Mouse (Mus musculus) embryonic facial prominence, embryonic 15.5 days (tissue): ENCODE results near the gene Epha3. TPM values are rescaled to one million over a fixed set of nuclear protein-coding genes. Genes with fewer than 3 reads are reported as not detected.

Experiments used
- ATAC-seq: fragments of 200-750 bp; cut with Nextera tagmentation; 2 replicates; pipeline ENCODE4 v1.8.0; 2017; ENCODE audit warnings: low read depth, moderate TSS enrichment; ENCODE audit not compliant: insufficient number of reproducible peaks, low FRiP score, low TSS enrichment
- H3K27ac ChIP-seq: fragments of 300-500 bp; sonication (generic); replicated peaks from 2 replicates; pipeline ENCODE4 v1.5.1; 2015; ENCODE audit warnings: mild to moderate bottlenecking, inconsistent platforms
- H3K27me3 ChIP-seq: fragments of 300-500 bp; sonication (generic); 2 replicates; pipeline ENCODE4 v1.6.1; 2015; ENCODE audit warnings: inconsistent platforms
- H3K36me3 ChIP-seq: fragments of 300-500 bp; sonication (generic); 2 replicates; pipeline ENCODE4 v1.6.1; 2015; ENCODE audit warnings: mild to moderate bottlenecking, inconsistent platforms
- H3K4me1 ChIP-seq: fragments of 300-500 bp; sonication (generic); 2 replicates; pipeline ENCODE4 v1.6.1; 2015; ENCODE audit warnings: inconsistent platforms
- H3K4me2 ChIP-seq: fragments of 300-500 bp; sonication (generic); replicated peaks from 2 replicates; pipeline ENCODE4 v1.6.1; 2015; ENCODE audit warnings: mild to moderate bottlenecking, inconsistent platforms
- H3K4me3 ChIP-seq: fragments of 300-500 bp; sonication (generic); replicated peaks from 2 replicates; pipeline ENCODE4 v1.5.1; 2015; ENCODE audit warnings: mild to moderate bottlenecking, inconsistent platforms
- H3K9ac ChIP-seq: fragments of 300-500 bp; sonication (generic); 2 replicates; pipeline ENCODE4 v1.6.1; 2015; ENCODE audit warnings: inconsistent platforms
- H3K9me3 ChIP-seq: fragments of 300-500 bp; sonication (generic); replicated peaks from 2 replicates; pipeline ENCODE4 v1.6.1; 2016; ENCODE audit warnings: inconsistent platforms
- WGBS: fragments of 180-500 bp; shearing (Covaris S2); methylation state at CpG from one replicate; pipeline ENCODE4 v1.1.7; 2015; 5-methylcytosine and 5-hydroxymethylcytosine counted together
- polyA plus RNA-seq: library from polyadenylated mRNA; unstranded; fragments of >200 nt; fragmentation: Nextera tagmentation; extraction: Ambion mirVana; gene quantifications from 2 replicates; pipeline ENCODE4 v1.2.1, GENCODE M21; 2015

Gene Epha3
- polyA plus RNA-seq, 1 experiment from 2014 or later: 57.4 TPM

DNA sequence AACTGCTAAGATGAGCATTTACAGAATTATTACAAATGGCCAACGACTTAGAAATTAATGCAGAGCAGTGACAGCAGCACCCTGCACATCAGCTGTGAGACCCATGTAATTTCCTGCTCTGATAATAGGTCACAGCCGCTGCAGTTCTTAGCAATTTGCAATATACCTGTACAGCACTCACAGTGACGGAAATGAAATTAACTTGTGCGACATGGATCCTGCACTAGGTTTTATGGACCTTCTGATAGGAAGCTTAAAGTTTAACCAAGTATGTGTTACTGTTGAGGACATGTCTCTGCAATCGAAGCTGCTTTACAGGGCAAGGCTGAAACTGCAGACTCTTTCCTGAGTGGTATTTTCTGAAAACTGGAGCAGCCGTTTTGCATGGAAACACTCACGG is 80.4 kb downstream of the Epha3 start:
- Histone ChIP-seq H3K4me2 (no peak overlapping the region), H3K4me1 (no peaks in the 10 kb centered on the region), H3K4me3 (no peak overlapping the region), H3K27ac (no peak overlapping the region), H3K27me3 (no peaks in the 10 kb centered on the region), H3K9me3 (no peaks in the 10 kb centered on the region), H3K9ac (no peak overlapping the region), H3K36me3 (no peaks in the 10 kb centered on the region)
- 69% methylated on average over 7 of the region's 7 CpGs for WGBS
- ATAC-seq: no peak

- no peaks in the 10 kb centered on the region for H3K36me3 ChIP-seq
- H3K4me1 ChIP-seq: no peaks in the 10 kb centered on the region
- ATAC-seq: no peak
- no peak overlapping the region for H3K9ac ChIP-seq
- H3K27me3 ChIP-seq: no peaks in the 10 kb centered on the region
- no peak overlapping the region for H3K4me2 ChIP-seq
- 56% methylated on average over 1 of the region's 1 CpGs for WGBS
- no peak overlapping the region for H3K4me3 ChIP-seq
- H3K27ac ChIP-seq: no peak overlapping the region
- no peaks in the 10 kb centered on the region for H3K9me3 ChIP-seq
These were observed 81.9 kb downstream of the Epha3 start for GRCm38 (mm10) chr16:63782101-63782500.

- Histone ChIP-seq H3K4me2 (no peak overlapping the region), H3K27ac (no peak overlapping the region), H3K9ac (no peak overlapping the region), H3K9me3 (no peaks in the 10 kb centered on the region), H3K27me3 (no peaks in the 10 kb centered on the region), H3K36me3 (no peaks in the 10 kb centered on the region), H3K4me1 (no peaks in the 10 kb centered on the region), H3K4me3 (no peak overlapping the region)
- no peak for ATAC-seq
- 69% methylated on average over 5 of the region's 5 CpGs for WGBS
These were observed 83.8 kb downstream of the Epha3 start for GRCm38 (mm10) chr16:63780151-63780550.

DNA sequence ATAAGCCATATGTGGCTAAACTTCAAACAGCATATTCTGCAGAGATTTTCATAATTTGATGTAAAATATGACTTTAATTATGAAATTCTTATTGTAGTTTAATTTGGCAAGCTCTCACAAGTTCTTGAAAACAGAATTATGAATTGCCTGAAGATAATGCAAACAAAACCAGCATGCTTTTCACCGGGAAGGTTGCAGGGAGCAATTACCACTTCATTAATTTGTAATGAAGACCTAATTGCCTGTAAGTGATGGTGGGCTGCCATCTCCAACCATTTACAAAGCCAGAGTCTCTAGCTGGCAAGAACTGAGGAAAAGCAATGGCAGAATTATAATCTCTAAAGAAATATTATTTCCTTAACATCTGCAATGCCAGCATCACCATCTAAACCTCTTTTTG is 86.2 kb downstream of the Epha3 start:
- no peak overlapping the region for H3K4me3 ChIP-seq
- no peak overlapping the region for H3K4me2 ChIP-seq
- 19% methylated on average over 1 of the region's 1 CpGs for WGBS
- H3K27me3 ChIP-seq: no peaks in the 10 kb centered on the region
- H3K9ac ChIP-seq: no peak overlapping the region
- no peaks in the 10 kb centered on the region for H3K4me1 ChIP-seq
- H3K9me3 ChIP-seq: no peaks in the 10 kb centered on the region
- ATAC-seq: no peak
- no peak overlapping the region for H3K27ac ChIP-seq
- no peaks in the 10 kb centered on the region for H3K36me3 ChIP-seq

GRCm38 (mm10) chr16:63772566-63772965 is 91.4 kb downstream of the Epha3 start:
- Histone ChIP-seq H3K27ac (no peak overlapping the region), H3K4me3 (no peak overlapping the region), H3K27me3 (no peaks in the 10 kb centered on the region), H3K9me3 (no peaks in the 10 kb centered on the region), H3K9ac (no peak overlapping the region), H3K4me1 (no peaks in the 10 kb centered on the region), H3K4me2 (no peak overlapping the region), H3K36me3 (no peaks in the 10 kb centered on the region)
- no peak for ATAC-seq
- 88% methylated on average over 3 of the region's 3 CpGs for WGBS

- 54% methylated on average over 5 of the region's 5 CpGs for WGBS
- Histone ChIP-seq H3K27me3 (no peaks in the 10 kb centered on the region), H3K27ac (no peak overlapping the region), H3K36me3 (no peaks in the 10 kb centered on the region), H3K4me3 (no peak overlapping the region), H3K9ac (no peak overlapping the region), H3K4me1 (no peaks in the 10 kb centered on the region), H3K9me3 (no peaks in the 10 kb centered on the region), H3K4me2 (no peak overlapping the region)
- ATAC-seq: no peak
These were observed 96.4 kb downstream of the Epha3 start for GRCm38 (mm10) chr16:63767589-63767988.

DNA sequence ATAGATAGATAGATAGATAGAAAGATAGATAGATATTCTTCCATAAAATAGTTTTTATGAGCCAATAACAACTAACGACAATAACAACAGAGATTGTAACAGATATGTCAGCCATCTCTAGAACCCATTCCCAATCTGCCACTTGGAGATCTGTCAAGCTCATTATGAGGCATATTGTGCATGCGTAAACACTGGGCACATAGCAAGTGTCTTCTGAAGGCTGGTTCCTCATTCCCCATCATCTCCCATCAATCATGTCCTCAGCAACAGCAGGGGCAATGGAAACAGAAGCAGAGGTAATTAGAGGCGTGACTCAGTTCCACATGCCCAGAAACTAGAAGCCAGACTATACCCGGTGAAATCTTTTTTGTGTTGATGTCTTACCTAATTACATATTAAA is 102.8 kb downstream of the Epha3 start:
- 81% methylated on average over 4 of the region's 4 CpGs for WGBS
- Histone ChIP-seq H3K27ac (no peak overlapping the region), H3K4me2 (no peak overlapping the region), H3K4me1 (no peaks in the 10 kb centered on the region), H3K36me3 (no peaks in the 10 kb centered on the region), H3K9ac (no peak overlapping the region), H3K9me3 (no peaks in the 10 kb centered on the region), H3K27me3 (no peaks in the 10 kb centered on the region), H3K4me3 (no peak overlapping the region)
- ATAC-seq: no peak

DNA sequence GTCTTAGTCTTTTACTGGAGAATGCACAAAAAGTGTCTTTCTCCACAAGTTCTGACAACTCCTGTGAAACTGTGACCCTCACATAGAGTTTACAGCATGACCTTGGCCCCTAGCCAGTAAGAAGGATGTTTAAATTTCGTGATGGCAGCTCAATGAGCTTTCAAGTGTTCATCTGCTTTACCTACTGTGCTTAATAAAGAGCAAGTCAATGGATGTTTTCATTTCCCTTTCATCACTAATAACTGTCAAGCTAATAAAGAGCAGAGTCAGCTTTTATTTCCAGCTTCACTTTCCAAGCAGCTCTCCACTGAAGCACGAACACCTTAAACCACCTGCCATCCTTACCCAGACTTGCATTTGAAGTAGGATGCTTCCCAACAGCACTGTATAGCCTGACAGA is 103.9 kb downstream of the Epha3 start:
- H3K4me2 ChIP-seq: no peak overlapping the region
- no peak overlapping the region for H3K4me3 ChIP-seq
- H3K27me3 ChIP-seq: no peaks in the 10 kb centered on the region
- ATAC-seq: no peak
- no peak overlapping the region for H3K9ac ChIP-seq
- H3K36me3 ChIP-seq: no peaks in the 10 kb centered on the region
- no peaks in the 10 kb centered on the region for H3K4me1 ChIP-seq
- H3K27ac ChIP-seq: no peak overlapping the region
- 39% methylated on average over 2 of the region's 2 CpGs for WGBS
- H3K9me3 ChIP-seq: no peaks in the 10 kb centered on the region

DNA sequence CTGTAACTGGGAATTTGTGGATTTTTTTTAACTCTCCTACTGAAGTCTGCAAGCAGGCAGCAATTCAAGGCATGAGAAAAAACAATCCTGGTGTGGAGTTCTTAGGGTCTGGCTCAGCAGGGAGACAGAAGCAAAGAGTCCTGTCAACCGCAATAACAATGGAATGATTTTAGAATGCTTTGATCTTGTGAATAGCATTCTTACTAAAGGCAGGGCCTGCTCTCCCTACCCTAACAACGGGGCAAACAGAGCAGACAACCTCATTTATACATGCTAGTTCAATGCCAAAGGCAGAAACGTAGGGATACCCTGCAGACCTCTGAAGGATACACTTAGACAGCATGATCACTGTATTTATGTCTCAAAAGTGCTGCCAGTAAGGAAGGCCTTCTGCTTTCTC is 110.9 kb downstream of the Epha3 start:
- Histone ChIP-seq H3K4me3 (no peak overlapping the region), H3K4me1 (no peaks in the 10 kb centered on the region), H3K9me3 (no peaks in the 10 kb centered on the region), H3K27ac (no peak overlapping the region), H3K36me3 (no peaks in the 10 kb centered on the region), H3K4me2 (no peak overlapping the region), H3K9ac (no peak overlapping the region), H3K27me3 (no peaks in the 10 kb centered on the region)
- 12% methylated on average over 3 of the region's 3 CpGs for WGBS
- no peak for ATAC-seq

- no peaks in the 10 kb centered on the region for H3K9me3 ChIP-seq
- H3K9ac ChIP-seq: no peak overlapping the region
- no peak overlapping the region for H3K4me3 ChIP-seq
- no peak overlapping the region for H3K4me2 ChIP-seq
- WGBS: 54% methylated on average over 2 of the region's 2 CpGs
- H3K36me3 ChIP-seq: no peaks in the 10 kb centered on the region
- no peaks in the 10 kb centered on the region for H3K4me1 ChIP-seq
- H3K27ac ChIP-seq: no peak overlapping the region
- no peaks in the 10 kb centered on the region for H3K27me3 ChIP-seq
- ATAC-seq: no peak
These were observed 116.2 kb downstream of the Epha3 start for GRCm38 (mm10) chr16:63747817-63748216.

DNA sequence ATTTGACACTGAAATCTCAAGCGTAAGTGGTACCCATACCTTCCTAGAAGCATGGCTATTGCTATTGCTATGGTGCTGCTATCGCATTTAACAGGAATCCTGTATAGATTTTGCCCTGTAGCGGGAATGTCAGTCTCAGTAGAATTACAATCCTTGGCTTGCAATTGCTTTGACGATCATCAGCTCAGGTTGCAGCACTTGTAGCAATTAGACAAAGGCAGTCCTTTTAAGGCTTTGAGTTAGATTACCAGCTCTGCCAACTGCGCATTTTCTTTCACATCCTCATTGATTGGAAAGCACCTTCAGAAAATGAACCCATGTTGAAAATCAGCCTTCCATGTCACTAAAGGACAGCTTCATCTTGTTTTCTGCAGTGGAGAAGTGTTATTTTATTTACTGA is 118.5 kb downstream of the Epha3 start:
- Histone ChIP-seq H3K4me3 (no peak overlapping the region), H3K9me3 (no peaks in the 10 kb centered on the region), H3K4me1 (no peaks in the 10 kb centered on the region), H3K27ac (no peak overlapping the region), H3K4me2 (no peak overlapping the region), H3K36me3 (no peaks in the 10 kb centered on the region), H3K9ac (no peak overlapping the region), H3K27me3 (no peaks in the 10 kb centered on the region)
- 40% methylated on average over 5 of the region's 5 CpGs for WGBS
- ATAC-seq: no peak

- Histone ChIP-seq H3K27ac (no peak overlapping the region), H3K4me1 (no peaks in the 10 kb centered on the region), H3K9me3 (no peaks in the 10 kb centered on the region), H3K9ac (no peak overlapping the region), H3K27me3 (no peaks in the 10 kb centered on the region), H3K4me3 (no peak overlapping the region), H3K4me2 (no peak overlapping the region), H3K36me3 (no peaks in the 10 kb centered on the region)
- no peak for ATAC-seq
- WGBS: 77% methylated on average over 9 of the region's 9 CpGs
These were observed 120.6 kb downstream of the Epha3 start for GRCm38 (mm10) chr16:63743208-63743854.
